Mouse (Mus musculus) left cerebral cortex, postnatal 14 days (tissue): ENCODE data around the gene Six1. TPM values are rescaled to one million over a fixed set of nuclear protein-coding genes. Genes with fewer than 3 reads are reported as not detected.

ENCODE experiments used
- DNase-seq, 2 experiments: peaks; one replicate each; pipeline ENCODE4 v3.0.0; 2021 to 2022; ENCODE audit warnings: low spot score in 2 of 2, mixed read lengths in 1 of 2
- intact Hi-C: fragments of 180-260 bp; cut with DNase I; formaldehyde crosslinking; loops from one replicate; pipeline ENCODE4 v1.15.1; 2025
- total RNA-seq, 2 experiments: library from RNA; stranded (reverse); gene quantifications; 2 replicates each; pipeline ENCODE4 v1.2.3; 2021

The Six1 gene
- total RNA-seq, 2 experiments from 2014 or later, result 0.26 to 0.61 TPM

GRCm38 (mm10) chr12:72998105-72999001 lies 55.3 kb downstream of the Six1 start:
- intact Hi-C loops, result no loop called here
- DNase-seq, result no peak

- DNase-seq, result no peak
- intact Hi-C loops, result no loop called here
Observed at GRCm38 (mm10) chr12:72996646-72997045, 57.0 kb downstream of the Six1 start.

Other genes with a start within 250 kb of the Six1 start
- gene Six6, start 114.0 kb downstream of the Six1 start, total RNA-seq, result not detected
- 1 to 10 TPM; 6.8 to 7.9 TPM for gene 4930447C04Rik, start 113.1 kb downstream of the Six1 start, total RNA-seq
- gene Six4, start 59.6 kb upstream of the Six1 start, total RNA-seq, result under 1 TPM; 0.47 to 0.86 TPM
- 10 to 100 TPM; 18.3 to 19.1 TPM for gene Mnat1, start 69.8 kb upstream of the Six1 start, total RNA-seq
- gene Trmt5, start 232.8 kb upstream of the Six1 start, total RNA-seq, result 10 to 100 TPM; 11.8 to 12.3 TPM
- gene Slc38a6, start 232.9 kb upstream of the Six1 start, total RNA-seq, result 10 to 100 TPM; 15.6 to 16.7 TPM